Mouse (Mus musculus) hindbrain, embryonic 16.5 days (tissue): ENCODE data around the gene Hbq1b. TPM values are rescaled to one million over a fixed set of nuclear protein-coding genes. Genes with fewer than 3 reads are reported as not detected.
A peak's percentile ranks its signal among the peaks of the same experiment; 100 is the strongest.

ENCODE experiments used
- ATAC-seq: fragments of 200-750 bp; cut with Nextera tagmentation; 2 replicates; pipeline ENCODE4 v1.8.0; 2017; ENCODE audit warnings: moderate TSS enrichment, moderate library complexity
- H3K27ac ChIP-seq: fragments of 300-500 bp; sonication (generic); 2 replicates; pipeline ENCODE4 v1.5.1; 2014; ENCODE audit warnings: low read depth, mild to moderate bottlenecking, control low read depth, low read length, moderate library complexity
- H3K27me3 ChIP-seq: fragments of 300-500 bp; sonication (generic); replicated peaks from 2 replicates; pipeline ENCODE4 v1.6.1; 2014; ENCODE audit warnings: low read length; ENCODE audit not compliant: control insufficient read depth, insufficient read depth
- H3K36me3 ChIP-seq: fragments of 300-500 bp; sonication (generic); 2 replicates; pipeline ENCODE4 v1.6.1; 2014; ENCODE audit warnings: mild to moderate bottlenecking, low read length, moderate library complexity, mixed read lengths; ENCODE audit not compliant: control insufficient read depth, insufficient read depth
- H3K4me1 ChIP-seq: fragments of 300-500 bp; sonication (generic); 2 replicates; pipeline ENCODE4 v1.6.1; 2014; ENCODE audit warnings: low read depth, low read length; ENCODE audit not compliant: control insufficient read depth, insufficient read depth
- H3K4me2 ChIP-seq: fragments of 300-500 bp; sonication (generic); 2 replicates; pipeline ENCODE4 v1.6.1; 2014; ENCODE audit warnings: mild to moderate bottlenecking, low read length, control low read depth, moderate library complexity
- H3K4me3 ChIP-seq: fragments of 300-500 bp; sonication (generic); 2 replicates; pipeline ENCODE4 v1.5.1; 2014; ENCODE audit warnings: mild to moderate bottlenecking, low read length, control low read depth, moderate library complexity
- H3K9ac ChIP-seq: fragments of 300-500 bp; sonication (generic); 2 replicates; pipeline ENCODE4 v1.6.1; 2014; ENCODE audit warnings: low read depth, mild to moderate bottlenecking, control low read depth, low read length, moderate library complexity
- H3K9me3 ChIP-seq: fragments of 300-500 bp; sonication (generic); 2 replicates; pipeline ENCODE4 v1.6.1; 2014; ENCODE audit warnings: mild to moderate bottlenecking, low read length, moderate library complexity; ENCODE audit not compliant: control insufficient read depth
- WGBS: fragments of 180-500 bp; shearing (Covaris S2); extraction: QIAGEN DNeasy Blood & Tissue Kit; methylation state at CpG from one replicate; pipeline ENCODE4 v1.1.7; 2014; 5-methylcytosine and 5-hydroxymethylcytosine counted together
- polyA plus RNA-seq: library from polyadenylated mRNA; unstranded; fragments of >200 nt; fragmentation: Nextera tagmentation; extraction: Ambion mirVana; gene quantifications from 2 replicates; pipeline ENCODE4 v1.2.1, GENCODE M21; 2015

Hbq1b gene
- polyA plus RNA-seq, 1 experiment from 2014 or later: 0.61 TPM

DNA sequence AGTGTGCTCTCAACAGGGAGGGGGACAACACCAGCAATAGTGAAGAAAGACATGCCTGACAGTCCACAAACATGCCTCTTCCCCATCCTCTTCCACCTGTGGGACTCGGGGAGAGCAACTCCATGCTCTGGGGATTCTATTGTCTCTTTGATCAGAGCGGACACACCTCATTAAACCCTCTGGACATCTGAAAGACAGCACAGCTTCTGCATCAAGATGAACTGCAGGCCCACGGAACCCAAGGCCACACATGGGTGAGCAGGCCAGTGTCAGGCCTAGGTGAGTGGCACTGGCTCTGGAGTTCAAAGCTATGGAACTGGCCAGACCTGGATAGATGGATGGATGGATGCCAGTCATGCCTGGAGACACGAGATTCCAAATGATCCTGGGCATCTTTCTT is 22.7 kb downstream of the Hbq1b start:
- no peak for ATAC-seq
- 40% methylated on average over 4 of the region's 4 CpGs for WGBS
- Histone ChIP-seq H3K36me3 (no peaks in the 10 kb centered on the region), H3K27ac (no peak overlapping the region), H3K4me3 (no peak overlapping the region), H3K9me3 (no peaks in the 10 kb centered on the region), H3K9ac (no peak overlapping the region), H3K4me1 (no peaks in the 10 kb centered on the region), H3K27me3 (no peaks in the 10 kb centered on the region), H3K4me2 (no peak overlapping the region)

DNA sequence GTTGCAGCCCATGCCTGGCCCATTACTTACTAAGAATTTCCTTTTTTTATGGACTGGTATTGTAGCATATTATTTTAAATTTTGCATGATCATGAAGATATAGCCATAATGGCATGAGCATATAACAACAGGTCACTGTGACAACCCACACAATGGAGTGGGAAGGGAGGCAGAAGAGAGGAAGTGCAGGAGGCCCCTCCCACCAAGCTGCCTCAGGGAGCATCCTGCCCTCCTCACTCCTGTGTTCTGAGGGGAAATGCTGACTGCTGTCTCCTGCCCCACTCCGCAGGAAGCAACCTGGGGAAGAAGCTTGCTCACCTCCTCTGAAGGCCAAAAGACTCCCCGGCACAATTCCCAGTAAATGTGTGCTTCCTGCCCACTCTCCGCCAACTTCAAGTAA is 23.2 kb downstream of the Hbq1b start:
- ATAC-seq: no peak
- no peaks in the 10 kb centered on the region for H3K27me3 ChIP-seq
- no peaks in the 10 kb centered on the region for H3K9me3 ChIP-seq
- no peak overlapping the region for H3K27ac ChIP-seq
- 76% methylated on average over 3 of the region's 3 CpGs for WGBS
- H3K4me3 ChIP-seq: no peak overlapping the region
- H3K4me2 ChIP-seq: no peak overlapping the region
- H3K4me1 ChIP-seq: no peaks in the 10 kb centered on the region
- H3K9ac ChIP-seq: no peak overlapping the region
- no peaks in the 10 kb centered on the region for H3K36me3 ChIP-seq

DNA sequence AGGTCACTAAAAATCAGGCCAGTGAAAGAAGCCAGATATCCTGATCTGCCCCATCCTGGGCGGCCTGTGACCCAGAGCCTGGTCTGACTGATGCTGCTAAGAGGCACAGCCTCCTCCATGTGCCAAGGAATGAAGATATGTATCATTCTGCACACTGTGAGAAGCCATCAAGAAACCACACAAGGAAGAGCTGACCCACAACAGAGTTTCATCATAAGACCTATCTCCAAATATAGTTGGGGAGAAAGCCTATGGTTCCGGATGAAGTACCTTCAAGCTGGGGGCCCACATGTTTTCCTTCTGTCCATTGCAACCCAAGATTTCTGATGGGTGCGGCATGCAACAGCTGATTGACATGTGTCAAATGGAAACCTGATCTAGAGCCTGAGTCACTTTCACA is 29.2 kb downstream of the Hbq1b start:
- no peak overlapping the region for H3K9ac ChIP-seq
- no peak overlapping the region for H3K4me2 ChIP-seq
- H3K9me3 ChIP-seq: no peaks in the 10 kb centered on the region
- H3K4me3 ChIP-seq: no peak overlapping the region
- no peak for ATAC-seq
- WGBS: 87% methylated on average over 3 of the region's 3 CpGs
- H3K27me3 ChIP-seq: no peaks in the 10 kb centered on the region
- no peaks in the 10 kb centered on the region for H3K36me3 ChIP-seq
- no peak overlapping the region for H3K27ac ChIP-seq
- H3K4me1 ChIP-seq: no peaks in the 10 kb centered on the region

DNA sequence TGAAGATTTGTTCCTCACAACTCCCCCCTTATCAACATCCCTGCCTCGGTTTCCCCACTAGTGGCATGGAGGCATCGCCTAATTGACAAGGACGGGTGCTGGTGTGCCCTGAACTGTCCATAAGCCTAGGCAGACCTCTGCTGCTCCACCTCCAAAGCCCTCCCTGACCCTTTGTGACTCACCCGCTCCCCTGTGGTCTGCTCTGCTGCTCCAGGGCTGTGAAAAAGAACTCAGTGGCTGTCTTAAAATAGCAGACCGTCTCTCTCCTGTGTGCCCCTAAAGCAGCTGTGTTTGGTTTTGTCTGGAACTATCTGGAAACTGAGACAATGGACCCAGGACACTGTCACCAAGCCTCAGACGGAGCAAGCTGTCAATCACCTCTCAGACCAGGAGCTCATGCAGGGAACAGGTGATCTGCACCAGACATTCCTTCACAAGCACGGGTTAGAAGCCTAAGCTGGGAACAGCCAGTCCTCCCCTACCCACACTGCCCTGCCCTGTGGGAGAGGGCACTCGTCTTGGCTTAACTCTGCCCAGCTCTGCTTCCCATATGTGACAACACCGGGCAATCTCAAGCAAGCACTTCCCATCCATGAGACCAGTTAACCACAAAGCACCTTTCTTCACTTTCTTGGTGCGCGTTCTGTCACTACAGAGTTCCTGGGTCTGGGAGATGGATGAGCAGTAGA is 33.9 kb downstream of the Hbq1b start:
- no peak overlapping the region for H3K4me2 ChIP-seq
- 62% methylated on average over 11 of the region's 11 CpGs for WGBS
- H3K9me3 ChIP-seq: no peaks in the 10 kb centered on the region
- no peaks in the 10 kb centered on the region for H3K4me1 ChIP-seq
- H3K9ac ChIP-seq: no peak overlapping the region; the same call in 1 of the 2 replicates
- no peak for ATAC-seq
- H3K36me3 ChIP-seq: no peaks in the 10 kb centered on the region
- no peak overlapping the region for H3K27ac ChIP-seq
- H3K27me3 ChIP-seq: no peaks in the 10 kb centered on the region
- no peak overlapping the region for H3K4me3 ChIP-seq

DNA sequence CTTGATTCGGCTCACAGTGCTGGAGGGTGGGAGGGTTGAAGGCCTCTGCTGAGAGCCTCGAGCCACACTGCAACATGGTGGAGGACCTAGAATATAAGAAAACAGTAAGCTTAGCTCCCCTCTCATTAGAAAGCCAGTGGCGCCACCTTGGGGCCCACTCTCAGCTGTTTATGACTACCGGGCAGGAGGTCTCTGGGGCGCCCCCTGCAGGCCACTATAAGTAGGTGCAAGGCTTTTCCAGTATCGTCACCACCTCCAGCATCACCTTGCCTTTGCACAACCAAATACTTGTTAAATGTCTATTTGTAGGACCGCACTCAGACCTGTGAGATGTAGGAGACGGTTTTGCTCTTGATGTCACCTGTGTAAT is 34.4 kb downstream of the Hbq1b start:
- Histone ChIP-seq H3K36me3 (no peaks in the 10 kb centered on the region), H3K4me3 (no peak overlapping the region), H3K4me2 (no peak overlapping the region), H3K9ac (no peak overlapping the region), H3K27me3 (no peaks in the 10 kb centered on the region), H3K27ac (no peak overlapping the region), H3K9me3 (no peaks in the 10 kb centered on the region), H3K4me1 (no peaks in the 10 kb centered on the region)
- ATAC-seq: no peak
- WGBS: 39% methylated on average over 8 of the region's 8 CpGs

DNA sequence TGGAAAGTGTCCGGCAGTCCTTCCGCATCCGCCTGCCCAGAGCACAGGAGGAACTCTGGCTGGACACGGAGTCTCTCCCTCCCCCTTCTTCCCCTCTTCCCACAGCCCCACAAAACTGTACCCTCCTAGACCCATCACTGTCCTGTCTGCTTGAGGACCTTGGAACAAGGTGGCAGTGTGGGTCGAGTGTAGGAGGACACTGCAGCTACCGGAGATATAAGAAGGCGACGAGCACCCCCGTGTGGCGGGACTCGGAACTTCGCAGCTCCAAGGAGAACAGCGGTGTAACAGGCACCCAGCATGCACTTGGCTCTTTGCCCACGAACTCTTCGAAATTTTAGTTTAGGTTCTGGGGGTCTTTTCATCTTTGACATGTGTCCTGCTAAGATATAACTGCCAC is 37.8 kb downstream of the Hbq1b start:
- H3K4me3 ChIP-seq: no peak overlapping the region
- H3K27ac ChIP-seq: no peak overlapping the region
- H3K9me3 ChIP-seq: no peaks in the 10 kb centered on the region
- peak; percentile 89 for ATAC-seq
- 11% methylated on average over 15 of the region's 15 CpGs for WGBS
- no peaks in the 10 kb centered on the region for H3K4me1 ChIP-seq
- no peaks in the 10 kb centered on the region for H3K36me3 ChIP-seq
- H3K27me3 ChIP-seq: no peaks in the 10 kb centered on the region
- peak overlapping the region; percentile 47 for H3K9ac ChIP-seq
- H3K4me2 ChIP-seq: peak overlapping the region; percentile 40

DNA sequence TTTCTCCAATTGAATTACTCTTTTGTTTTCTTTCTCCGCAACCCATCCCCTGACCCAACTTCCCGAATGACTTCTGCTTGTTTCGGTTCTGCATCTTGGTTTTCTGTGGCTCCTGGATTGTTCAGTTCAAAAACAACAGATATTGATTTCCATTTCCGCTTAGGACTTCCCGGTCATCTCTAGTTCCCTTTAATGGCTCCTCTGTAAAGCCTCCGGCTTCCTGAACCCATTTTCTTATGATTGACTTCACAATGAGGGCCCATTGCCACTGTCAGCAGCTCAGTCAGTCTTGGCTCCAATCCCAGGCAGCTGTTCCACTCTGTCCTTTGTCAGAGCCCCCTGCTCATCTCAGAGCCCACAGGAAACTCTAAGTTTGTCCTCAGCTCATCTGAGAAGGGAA is 44.3 kb downstream of the Hbq1b start:
- peaks cover 5% of the 10 kb centered on the region for H3K4me1 ChIP-seq
- H3K27ac ChIP-seq: no peak overlapping the region
- no peaks in the 10 kb centered on the region for H3K27me3 ChIP-seq
- H3K9me3 ChIP-seq: no peaks in the 10 kb centered on the region
- ATAC-seq: peak; percentile 73
- H3K36me3 ChIP-seq: no peaks in the 10 kb centered on the region
- no peak overlapping the region for H3K4me2 ChIP-seq
- WGBS: 28% methylated on average over 6 of the region's 6 CpGs
- no peak overlapping the region for H3K9ac ChIP-seq
- H3K4me3 ChIP-seq: no peak overlapping the region

DNA sequence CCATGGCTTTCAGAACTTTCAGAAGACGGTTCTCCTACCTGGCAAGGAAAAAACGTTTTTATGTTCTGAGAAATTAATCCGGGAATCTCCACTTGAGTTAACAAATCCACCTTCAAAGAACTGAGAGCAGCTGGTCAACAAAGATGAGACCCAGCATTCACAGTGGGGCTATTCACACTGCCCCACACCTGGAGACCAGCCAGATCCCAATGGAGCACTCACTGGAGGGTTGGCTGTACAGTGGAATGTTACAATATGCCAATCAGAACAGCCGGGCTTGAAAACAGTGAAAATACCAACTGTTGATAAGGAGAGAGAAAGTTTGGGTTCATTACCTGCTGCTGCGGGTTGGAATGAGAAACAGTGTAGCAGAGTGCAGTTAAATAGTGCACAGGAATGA is 45.1 kb downstream of the Hbq1b start:
- Histone ChIP-seq H3K4me1 (peaks cover 5% of the 10 kb centered on the region), H3K36me3 (no peaks in the 10 kb centered on the region), H3K27ac (no peak overlapping the region), H3K27me3 (no peaks in the 10 kb centered on the region), H3K9ac (no peak overlapping the region), H3K9me3 (no peaks in the 10 kb centered on the region), H3K4me3 (no peak overlapping the region), H3K4me2 (no peak overlapping the region)
- no peak; the same call in 1 of the 2 replicates for ATAC-seq
- 51% methylated on average over 5 of the region's 5 CpGs for WGBS

DNA sequence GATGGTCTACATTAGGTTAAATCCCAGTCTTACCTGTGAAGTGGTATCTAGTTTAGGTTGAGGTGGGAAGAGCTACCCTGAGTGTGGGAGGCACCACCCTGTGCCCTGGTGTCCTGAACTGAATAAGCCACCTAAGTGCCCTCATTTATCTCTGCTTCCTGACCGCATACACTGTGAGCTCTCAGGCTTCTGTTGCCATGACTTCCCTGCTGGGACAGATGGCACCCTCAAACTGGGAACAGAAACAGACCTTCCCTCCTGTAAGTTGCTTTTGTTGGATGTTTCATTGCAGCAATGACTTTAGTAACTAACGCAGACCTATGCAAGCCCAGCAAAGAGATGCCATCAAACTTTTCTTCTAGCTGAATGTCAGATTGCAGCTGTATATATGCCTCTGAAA is 46.5 kb downstream of the Hbq1b start:
- no peak overlapping the region for H3K27ac ChIP-seq
- no peak for ATAC-seq
- 62% methylated on average over 2 of the region's 2 CpGs for WGBS

More for the DNA sequence above, 46.5 kb downstream of the Hbq1b start:
- H3K4me3 ChIP-seq: no peak overlapping the region
- H3K9me3 ChIP-seq: no peaks in the 10 kb centered on the region
- no peaks in the 10 kb centered on the region for H3K36me3 ChIP-seq
- H3K9ac ChIP-seq: no peak overlapping the region
- H3K4me2 ChIP-seq: no peak overlapping the region
- no peaks in the 10 kb centered on the region for H3K27me3 ChIP-seq
- peaks cover 5% of the 10 kb centered on the region for H3K4me1 ChIP-seq
